Comparison of ENCODE assay signal across 8 mouse cellular contexts in the genomic region with DNA sequence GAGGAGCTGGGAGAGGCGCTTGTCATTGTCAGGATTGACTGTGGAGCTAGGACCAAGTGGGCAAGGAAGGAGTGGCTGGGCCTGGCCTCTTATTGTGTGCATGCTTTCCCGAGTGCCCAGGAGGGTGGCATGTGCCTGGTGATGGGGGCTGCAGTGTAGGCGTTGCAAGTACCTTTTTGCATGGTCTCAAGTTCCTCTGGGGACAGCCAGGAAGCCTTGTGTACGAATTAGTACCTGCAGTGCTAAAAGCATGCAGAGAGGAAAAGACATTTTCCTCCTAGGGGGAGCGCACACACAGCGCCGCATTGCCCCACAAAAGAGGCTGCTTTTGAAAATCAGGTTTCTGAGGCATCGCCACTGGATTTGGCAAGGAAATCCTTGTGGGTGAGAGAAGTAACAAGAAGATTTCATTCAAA. TPM values are rescaled to one million over a fixed set of nuclear protein-coding genes. Genes with fewer than 3 reads are reported as not detected.
DNase-seq lines count a peak whose midpoint lies in the region; ATAC-seq and TF ChIP-seq lines count a peak whose summit lies in the region.

No protein-coding gene starts in this region.

- H3K4me3 ChIP-seq in embryonic facial prominence, embryonic 10.5 days = peak overlapping the region; percentile 80
- peak overlapping the region; percentile 83 for H3K4me3 ChIP-seq in hindbrain, postnatal 0 days (ENCODE audit: low read length)
- H3K4me3 ChIP-seq in midbrain, embryonic 15.5 days = peak overlapping the region; percentile 93

- peak; percentile 41 for TF ChIP-seq CTCF in hindbrain, postnatal 0 days (IDR thresholded peaks at IDR 0.05; ENCODE audit: low read depth)

- H3K27ac ChIP-seq in embryonic facial prominence, embryonic 10.5 days (replicated peaks) = peak overlapping the region; percentile 91
- peak overlapping the region; percentile 97 for H3K27ac ChIP-seq in hindbrain, postnatal 0 days
- peak overlapping the region; percentile 99 for H3K27ac ChIP-seq in midbrain, embryonic 15.5 days

- peak; percentile 43 for DNase-seq in layer of hippocampus, adult 11-12 months (ENCODE audit: low spot score)
- DNase-seq in layer of hippocampus, adult 9-10 months (ENCODE audit: low spot score) = no peak
- no peak for DNase-seq in embryonic facial prominence, embryonic 10.5 days (ENCODE audit: low spot score)
- peak; percentile 53 for DNase-seq in hindbrain, postnatal 0 days (ENCODE audit: low spot score)
- no peak for DNase-seq in c-Kit-positive CD71-positive TER-119-positive erythroid progenitor cells, embryonic 14.5 days (ENCODE audit: low spot score)
- DNase-seq in thymus, adult 18-20 months = no peak
- no peak for DNase-seq in cerebellum, adult 8-10 months

- peaks cover 5% of the 10 kb centered on the region for H3K36me3 ChIP-seq in embryonic facial prominence, embryonic 10.5 days (replicated peaks)
- H3K36me3 ChIP-seq in hindbrain, postnatal 0 days (ENCODE audit: insufficient read depth, low read length) = no peaks in the 10 kb centered on the region
- H3K36me3 ChIP-seq in midbrain, embryonic 15.5 days (replicated peaks) = peaks cover 8% of the 10 kb centered on the region; the same call in 1 of the 2 replicates

- 2% methylated on average over 8 of the region's 8 CpGs for WGBS in embryonic facial prominence, embryonic 10.5 days
- WGBS in hindbrain, postnatal 0 days = under 1% methylated on average over 8 of the region's 8 CpGs
- under 1% methylated on average over 8 of the region's 8 CpGs for WGBS in midbrain, embryonic 15.5 days

- peak overlapping the region; percentile 70 for H3K4me2 ChIP-seq in hindbrain, postnatal 0 days (ENCODE audit: low read depth, low read length)
- peak overlapping the region; percentile 61 for H3K4me2 ChIP-seq in midbrain, embryonic 15.5 days

- peaks cover 38% of the 10 kb centered on the region for H3K27me3 ChIP-seq in embryonic facial prominence, embryonic 10.5 days (replicated peaks; ENCODE audit: low read depth, poor library complexity, severe bottlenecking)
- H3K27me3 ChIP-seq in hindbrain, postnatal 0 days (ENCODE audit: insufficient read depth, low read length) = no peaks in the 10 kb centered on the region
- H3K27me3 ChIP-seq in midbrain, embryonic 15.5 days (replicated peaks) = no peaks in the 10 kb centered on the region

- H3K9ac ChIP-seq in hindbrain, postnatal 0 days (replicated peaks; ENCODE audit: low read length) = peak overlapping the region; percentile 95
- peak overlapping the region; percentile 100 for H3K9ac ChIP-seq in midbrain, embryonic 15.5 days

- H3K4me1 ChIP-seq in embryonic facial prominence, embryonic 10.5 days = peaks cover 26% of the 10 kb centered on the region
- peaks cover 12% of the 10 kb centered on the region; the same call in 1 of the 2 replicates for H3K4me1 ChIP-seq in hindbrain, postnatal 0 days (ENCODE audit: insufficient read depth, low read length)
- H3K4me1 ChIP-seq in midbrain, embryonic 15.5 days = peaks cover 47% of the 10 kb centered on the region

- H3K9me3 ChIP-seq in embryonic facial prominence, embryonic 10.5 days = no peaks in the 10 kb centered on the region
- H3K9me3 ChIP-seq in hindbrain, postnatal 0 days (ENCODE audit: low read length) = no peaks in the 10 kb centered on the region
- no peaks in the 10 kb centered on the region for H3K9me3 ChIP-seq in midbrain, embryonic 15.5 days

- ATAC-seq in hindbrain, postnatal 0 days = peak; percentile 48; the same call in 1 of the 2 replicates
- peak; percentile 81 for ATAC-seq in midbrain, embryonic 15.5 days (replicated peaks)

RNA-seq across cellular contexts. Expression of a gene that starts 0.9 kb away (rescaled TPM):
- polyA plus RNA-seq in embryonic facial prominence, embryonic 10.5 days (2016; fragmentation: Nextera tagmentation; extraction: Ambion mirVana) = 36.6 and 44.8 TPM in 2 replicates
- total RNA-seq in hindbrain, postnatal 0 days (2014; rRNA removed) = 213 and 250 TPM in 2 replicates
- polyA plus RNA-seq in hindbrain, postnatal 0 days (2015; fragmentation: Nextera tagmentation; extraction: Ambion mirVana) = 196 and 214 TPM in 2 replicates
- polyA plus RNA-seq in midbrain, embryonic 15.5 days (2015; fragmentation: Nextera tagmentation; extraction: Ambion mirVana) = 308 and 336 TPM in 2 replicates

Comparison
In these comparisons a context has a peak if more than half of its experiments do, and no peak if none do; other contexts are left out.
1. DNase-seq: peak in layer of hippocampus, adult 11-12 months (single experiment) and hindbrain, postnatal 0 days (single experiment); none in layer of hippocampus, adult 9-10 months (single experiment), embryonic facial prominence, embryonic 10.5 days (single experiment), c-Kit-positive CD71-positive TER-119-positive erythroid progenitor cells, embryonic 14.5 days (single experiment), thymus, adult 18-20 months (0 of 2) and cerebellum, adult 8-10 months (single experiment).
2. Peak in every context shown above with its lines, with median percentiles within 50 percentile points of each other: H3K27ac ChIP-seq and H3K4me3 ChIP-seq.